Mouse (Mus musculus) left cerebral cortex, postnatal 25 days (tissue): ENCODE results near the gene Fdxr. TPM values are rescaled to one million over a fixed set of nuclear protein-coding genes. Genes with fewer than 3 reads are reported as not detected.

ENCODE experiments used
- DNase-seq, 2 experiments: peaks; one replicate each; pipeline ENCODE4 v3.0.0; 2022; ENCODE audit warnings: low spot score in 2 of 2, mixed read lengths in 1 of 2
- intact Hi-C: fragments of 180-260 bp; cut with DNase I; formaldehyde crosslinking; loops from one replicate; pipeline ENCODE4 v1.15.1; 2025
- total RNA-seq, 2 experiments: library from RNA; stranded (reverse); gene quantifications; 2 replicates each; pipeline ENCODE4 v1.2.3; 2021

Fdxr gene
- total RNA-seq, 2 experiments from 2014 or later: 14.5 to 17.4 TPM

GRCm38 (mm10) chr11:115291503-115291902, 14.7 kb upstream of the Fdxr start:
- DNase-seq: no peak

DNA sequence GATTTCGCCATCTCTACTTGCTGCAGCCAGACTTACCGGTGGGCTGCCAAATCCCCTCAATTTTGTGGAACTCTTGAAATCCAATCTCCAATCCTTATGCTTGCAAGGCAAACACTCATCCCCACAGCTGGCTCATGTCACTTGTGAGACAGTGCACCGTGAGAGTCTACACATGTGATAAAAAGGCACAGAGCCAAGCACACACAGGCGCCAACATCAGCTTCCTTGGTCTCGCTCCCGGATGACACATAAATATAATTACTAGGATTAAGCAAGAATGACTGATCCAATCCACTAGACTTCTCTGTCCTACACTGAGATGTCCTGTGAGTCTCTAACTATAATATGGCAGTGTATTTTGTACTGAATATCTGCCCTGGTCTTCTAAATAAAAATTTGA, 14.1 kb upstream of the Fdxr start:
- no peak for DNase-seq
- intact Hi-C loops: no loop called here

More at GRCm38 (mm10) chr11:115291503-115291902, 14.7 kb upstream of the Fdxr start:
- intact Hi-C loops: no loop called here

DNA sequence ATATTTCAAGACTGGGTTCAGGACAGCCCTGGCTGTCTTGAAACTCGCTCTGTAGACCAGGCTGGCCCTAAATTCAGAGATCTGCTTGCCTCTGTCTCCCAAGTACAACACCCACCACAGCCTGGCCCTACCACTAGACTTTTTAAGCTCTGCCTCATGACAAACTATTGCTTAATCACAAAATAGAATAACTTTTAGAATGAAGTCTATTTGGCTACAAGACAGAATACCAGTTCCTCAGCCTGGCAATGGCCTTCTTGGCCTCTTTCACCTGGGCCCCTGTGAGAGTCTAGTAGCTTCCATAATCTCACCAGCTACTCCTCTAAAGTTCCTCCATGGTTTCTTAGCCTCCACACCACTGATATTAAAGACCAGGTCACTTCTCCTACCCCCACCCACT, 13.5 kb upstream of the Fdxr start:
- intact Hi-C loops: no loop called here
- DNase-seq: no peak

DNA sequence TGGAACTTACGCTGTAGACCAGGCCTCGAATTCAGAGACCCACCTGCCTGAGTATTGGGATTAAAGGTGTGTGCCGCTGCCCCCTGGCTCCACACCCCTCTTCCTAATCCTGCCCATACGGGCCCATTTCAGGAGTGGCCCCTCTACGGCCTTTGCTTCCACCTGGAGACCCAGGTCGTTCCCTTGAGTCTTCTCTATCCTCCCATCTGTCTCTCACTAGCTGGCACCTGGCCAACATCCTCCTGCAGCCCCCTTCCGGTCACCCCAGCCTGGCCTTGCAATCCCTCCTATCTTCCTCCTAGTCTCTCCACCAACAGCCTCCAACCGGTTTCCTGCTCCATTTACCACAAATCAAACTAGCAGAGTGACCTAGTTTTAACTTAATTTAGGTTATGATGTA, 13.0 kb upstream of the Fdxr start:
- DNase-seq: no peak
- intact Hi-C loops: no loop called here

GRCm38 (mm10) chr11:115288305-115288704, 11.5 kb upstream of the Fdxr start:
- intact Hi-C loops: no loop called here
- no peak for DNase-seq

GRCm38 (mm10) chr11:115287386-115287785, 10.5 kb upstream of the Fdxr start:
- no peak for DNase-seq
- intact Hi-C loops: no loop called here

DNA sequence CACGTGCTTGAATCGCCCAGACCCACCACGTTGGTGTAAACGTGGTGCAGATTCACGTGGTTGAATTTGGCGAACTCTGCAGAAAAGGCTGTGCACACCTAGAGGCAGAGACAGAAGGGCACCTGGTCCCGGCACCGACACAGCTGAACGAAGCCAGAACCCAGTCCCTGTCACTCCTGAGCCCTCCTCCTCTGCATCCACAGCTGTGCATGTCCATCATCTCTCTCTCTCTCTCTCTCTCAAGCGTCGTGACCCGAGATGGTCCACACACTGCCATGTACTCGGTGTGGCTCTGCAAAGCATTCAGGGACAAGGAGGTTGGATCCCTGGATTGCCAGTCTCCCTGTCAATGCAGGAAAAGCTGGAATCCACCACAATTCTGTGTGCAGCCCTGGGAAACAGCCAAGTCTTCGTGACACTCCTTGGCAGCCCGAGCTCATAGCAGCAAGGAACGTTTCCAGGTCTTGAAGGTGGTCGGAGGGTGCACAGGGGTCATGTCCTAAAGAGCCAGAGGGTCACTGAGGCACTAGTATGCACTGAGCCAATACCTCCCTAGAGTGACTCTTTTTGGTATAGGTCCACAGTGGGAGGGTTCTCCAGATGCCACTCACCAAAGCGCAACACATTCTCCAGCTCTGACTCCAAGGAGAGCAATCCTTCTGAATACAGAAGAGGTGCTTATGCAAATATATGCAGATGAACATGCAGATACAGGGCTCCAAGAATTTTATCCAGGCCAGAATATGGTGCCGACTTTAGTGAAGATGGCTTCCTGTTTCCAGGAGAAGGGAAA, 9.5 kb upstream of the Fdxr start:
- DNase-seq: peak in 1 of 2 experiments; percentile 61
- intact Hi-C loops: no loop called here

- intact Hi-C loops: no loop called here
- DNase-seq: no peak
Observed at GRCm38 (mm10) chr11:115285282-115285681, 8.4 kb upstream of the Fdxr start.

DNA sequence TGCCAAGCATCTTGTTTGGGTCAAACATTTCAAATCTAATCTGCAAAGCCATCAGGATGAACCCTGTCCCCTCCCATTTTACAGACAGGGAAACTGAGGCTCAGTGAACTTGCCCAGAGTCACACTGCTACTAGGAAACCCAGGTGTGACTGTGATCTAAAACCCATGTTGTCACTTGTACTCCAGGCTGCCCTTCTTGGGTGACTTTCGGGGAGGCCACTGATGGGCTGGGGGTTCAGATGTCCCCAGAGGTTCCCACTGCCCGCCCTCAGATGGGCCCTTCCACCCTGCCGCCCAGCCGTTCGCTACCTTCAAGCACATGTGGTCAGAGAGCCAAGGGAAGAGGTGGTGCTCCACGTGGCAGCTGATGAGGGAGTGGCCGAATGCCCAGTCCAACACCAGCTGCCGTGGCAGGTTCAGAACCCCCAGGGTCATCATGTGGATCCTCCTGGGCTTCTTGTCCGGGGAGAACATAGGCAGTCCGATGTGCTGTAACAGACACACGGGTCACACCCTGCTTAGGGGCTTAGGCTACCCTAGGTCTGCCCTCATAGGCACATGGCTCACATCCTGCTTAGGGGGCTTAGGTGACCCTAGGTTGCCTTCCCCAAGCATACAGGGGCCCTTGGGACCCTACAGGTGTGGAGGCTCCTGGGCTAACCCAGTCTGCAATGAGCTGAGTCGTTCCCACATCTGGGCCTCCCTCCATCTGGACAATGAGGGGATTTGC, 7.2 kb upstream of the Fdxr start:
- intact Hi-C loops: no loop called here

GRCm38 (mm10) chr11:115283486-115283765, 6.6 kb upstream of the Fdxr start:
- intact Hi-C loops: no loop called here
- DNase-seq: no peak

More for the DNA sequence above, 7.2 kb upstream of the Fdxr start:
- DNase-seq: no peak

DNA sequence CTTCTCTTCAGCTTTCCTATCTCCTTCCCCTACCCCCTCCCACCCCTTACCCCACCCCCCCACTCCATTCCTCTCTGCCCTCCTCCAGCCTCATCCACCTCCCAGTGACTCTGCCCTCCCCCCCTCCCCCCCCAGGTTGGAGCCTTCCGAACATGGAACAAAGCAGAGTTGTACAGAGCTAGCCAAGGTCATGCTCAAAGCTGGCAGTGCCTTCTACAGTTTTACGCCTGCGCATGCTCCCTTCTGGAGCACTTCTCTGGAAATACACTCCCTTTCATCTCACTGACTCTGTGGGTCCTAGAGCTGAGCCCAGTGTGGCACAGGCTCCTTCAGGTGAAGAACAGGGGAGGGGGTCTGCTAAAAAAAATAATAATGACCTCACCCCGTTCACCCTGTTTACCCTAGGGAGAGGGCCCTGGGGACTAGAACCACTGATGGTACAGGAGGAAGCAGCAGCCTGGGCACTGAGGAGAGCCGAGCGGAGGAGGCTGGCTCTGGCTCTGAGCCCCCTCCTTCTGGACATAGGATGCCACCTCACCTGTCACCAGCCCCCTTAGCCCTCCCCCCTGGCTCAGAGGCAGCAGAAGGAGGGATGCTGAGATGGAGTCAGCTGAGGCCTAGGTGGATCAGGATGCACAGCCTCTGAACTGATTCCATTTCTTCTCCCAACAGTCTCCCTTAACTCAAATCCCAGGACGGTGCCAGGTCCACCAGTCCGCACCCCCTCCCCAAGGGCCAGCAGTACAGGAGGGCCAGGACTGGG, 6.1 kb upstream of the Fdxr start:
- peak in 1 of 2 experiments; percentile 37 for DNase-seq
- intact Hi-C loops: no loop called here

DNA sequence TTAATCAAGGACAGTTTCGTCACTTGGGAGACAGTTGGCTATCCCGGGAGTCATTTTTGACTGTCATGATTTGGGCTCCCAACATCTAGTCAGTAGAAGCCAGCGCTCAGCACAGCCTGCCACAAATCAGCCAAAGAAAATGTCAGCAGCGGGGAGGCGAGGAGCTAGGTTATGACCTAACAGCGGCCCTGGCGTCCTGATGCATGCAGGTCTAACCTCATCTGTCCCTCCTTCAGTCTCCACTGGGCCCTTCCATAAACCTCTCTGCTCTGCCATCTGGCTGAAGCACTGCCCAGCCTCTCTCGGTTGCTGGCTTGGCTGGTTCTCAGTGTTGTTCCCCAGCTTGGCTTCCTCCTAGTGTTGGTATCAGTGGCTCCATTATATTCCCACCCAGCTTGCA, 5.4 kb upstream of the Fdxr start:
- peak; percentile 34 to 36 for DNase-seq
- intact Hi-C loops: no loop called here

- intact Hi-C loops: no loop called here
- no peak for DNase-seq
Observed at GRCm38 (mm10) chr11:115279726-115280125, 2.9 kb upstream of the Fdxr start.

DNA sequence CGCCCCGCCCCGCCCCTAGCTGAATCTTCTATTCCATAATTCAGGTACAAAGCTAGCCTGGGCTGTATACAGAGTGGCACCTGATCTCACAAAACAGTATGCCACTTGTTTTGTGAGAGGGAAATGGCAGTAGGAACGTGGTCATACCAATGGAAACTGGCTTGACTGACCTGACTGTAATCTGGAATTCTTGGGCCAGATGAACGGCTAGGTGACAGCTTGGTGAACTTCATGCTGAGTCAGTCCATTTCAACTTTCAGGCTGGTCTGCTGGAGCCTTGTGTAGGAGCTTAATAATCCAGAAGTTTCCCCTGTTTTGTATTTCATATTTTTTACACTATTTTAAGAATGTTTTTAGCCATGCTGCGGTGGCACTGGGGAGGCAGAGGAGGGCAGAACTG, 1.3 kb upstream of the Fdxr start:
- intact Hi-C loops: no loop called here
- no peak for DNase-seq

DNA sequence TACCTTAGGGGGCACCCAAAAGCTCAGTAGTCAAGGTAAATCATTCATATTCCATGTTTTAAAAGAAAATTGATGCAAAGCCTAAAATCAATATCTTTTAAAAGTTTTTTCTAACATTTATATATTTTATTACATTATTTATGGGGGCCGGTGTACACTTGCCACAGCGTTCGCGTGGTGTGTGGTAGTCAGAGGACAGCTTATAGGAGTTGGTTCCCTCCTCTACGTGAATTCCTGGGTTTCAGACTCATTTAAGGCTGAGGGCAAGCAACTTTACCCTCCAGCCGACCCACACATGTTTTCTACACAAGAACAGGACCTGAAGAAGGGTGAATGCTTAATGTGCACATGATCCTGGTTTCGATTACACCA, 740 bp upstream of the Fdxr start:
- intact Hi-C loops: no loop called here
- no peak for DNase-seq

DNA sequence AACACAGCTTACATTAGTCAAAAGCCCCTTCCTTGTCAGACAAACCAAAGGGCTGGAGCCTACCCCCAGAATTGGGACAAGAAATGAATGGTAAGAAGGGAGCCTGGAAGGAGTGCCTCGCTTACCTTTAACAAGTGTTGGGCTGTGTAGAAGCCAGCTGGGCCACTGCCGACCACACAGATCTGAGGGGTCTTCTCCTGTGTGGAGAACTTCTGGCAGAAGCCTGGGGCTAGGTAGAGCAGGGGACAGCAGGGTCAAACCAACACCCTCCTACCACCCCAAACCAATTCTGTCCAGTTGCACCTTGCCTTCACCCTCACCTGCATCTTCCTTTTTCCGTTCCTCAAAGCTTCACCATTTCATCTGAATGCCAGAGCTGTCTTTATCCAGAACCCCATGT, 896 bp downstream of the Fdxr start:
- DNase-seq: no peak
- intact Hi-C loops: no loop called here

DNA sequence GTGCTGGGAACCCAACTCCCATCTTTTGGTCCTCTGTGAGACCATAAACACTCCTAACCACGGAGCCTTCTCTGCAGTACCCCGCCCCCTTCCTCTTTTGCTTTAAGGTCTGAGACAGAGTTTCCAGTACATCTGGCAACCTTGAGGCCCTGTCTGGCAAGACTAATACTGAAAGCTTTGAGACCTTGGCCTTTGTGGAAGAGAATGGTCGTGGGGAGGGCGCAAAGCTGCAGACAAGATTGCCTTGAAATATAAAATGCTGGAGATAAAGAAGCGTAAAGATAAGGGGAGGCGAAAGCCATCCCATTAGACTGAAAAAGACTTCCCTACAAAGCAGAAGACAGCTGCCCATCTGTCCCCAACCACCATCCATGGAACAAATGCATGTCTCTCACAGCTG, 1.3 kb downstream of the Fdxr start:
- intact Hi-C loops: no loop called here

GRCm38 (mm10) chr11:115274771-115275170, 2.1 kb downstream of the Fdxr start:
- no peak for DNase-seq
- intact Hi-C loops: loop anchor here (5.0 kb wide), 1 partner anchor 192 kb away; no protein-coding TSS in a partner anchor

More for the DNA sequence above, 1.3 kb downstream of the Fdxr start:
- no peak for DNase-seq

DNA sequence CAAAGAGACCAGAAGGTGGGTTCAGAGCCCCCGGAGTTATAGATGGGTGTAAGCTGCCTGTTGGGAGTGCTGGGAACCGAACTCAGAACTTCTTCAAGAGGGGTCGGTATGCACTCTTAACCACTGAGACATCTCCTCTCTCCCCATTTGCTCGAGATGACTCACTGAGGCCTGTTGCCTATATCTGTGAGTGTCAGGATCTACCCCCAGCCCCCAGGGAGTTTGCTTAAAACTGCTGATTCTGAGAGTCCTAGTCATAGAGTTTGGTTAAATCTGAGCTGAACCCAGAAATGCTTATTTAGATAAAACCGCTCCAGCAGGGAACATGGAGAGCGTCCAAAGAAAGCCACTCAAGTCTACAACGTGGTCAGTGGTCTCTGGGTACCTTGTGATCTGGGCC, 2.7 kb downstream of the Fdxr start:
- DNase-seq: no peak
- intact Hi-C loops: loop anchor here (5.0 kb wide), 1 partner anchor 192 kb away; no protein-coding TSS in a partner anchor

DNA sequence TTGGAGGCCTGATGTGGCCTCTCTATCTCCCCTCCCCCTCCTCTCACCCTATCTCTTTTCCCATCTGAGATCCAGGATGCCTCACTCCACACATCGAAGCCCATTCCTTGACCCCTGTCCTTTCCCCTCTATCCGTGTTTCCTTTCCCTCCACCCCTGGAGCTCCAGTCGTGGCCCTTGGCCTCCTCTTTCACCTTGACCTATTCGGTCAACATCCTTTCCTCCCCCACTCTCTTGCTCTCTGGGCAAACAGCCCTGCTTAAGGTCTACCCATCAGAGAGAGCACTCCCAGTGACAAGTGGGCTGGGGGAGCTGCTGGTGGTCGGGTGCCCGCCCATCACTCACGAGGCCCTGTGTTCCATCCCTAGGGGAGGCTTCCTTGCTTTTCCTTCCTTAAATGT, 3.1 kb downstream of the Fdxr start:
- intact Hi-C loops: loop anchor here (5.0 kb wide), 1 partner anchor 191 kb away; no protein-coding TSS in a partner anchor
- DNase-seq: no peak
